Comparison of ENCODE assay signal across 9 mouse cellular contexts in genomic region chr10:20123401-20123800, GRCm38 (mm10). TPM values are rescaled to one million over a fixed set of nuclear protein-coding genes. Genes with fewer than 3 reads are reported as not detected.
DNase-seq lines count a peak whose midpoint lies in the region; ATAC-seq lines count a peak whose summit lies in the region.
"Had no signal": no experiment of that assay in that cellular context is flagged by ENCODE, and none has a peak within 500 bp of the region (broad histone marks: within the 10 kb centered on the region; RNA-seq: fewer than 3 reads in every experiment).

No protein-coding gene starts in this region.

- no peaks in the 10 kb centered on the region for H3K36me3 ChIP-seq in forebrain, embryonic 15.5 days
- no peaks in the 10 kb centered on the region for H3K36me3 ChIP-seq in forebrain, embryonic 11.5 days (ENCODE audit: control insufficient read depth, insufficient read depth, low read length)
- no peaks in the 10 kb centered on the region for H3K36me3 ChIP-seq in midbrain, embryonic 15.5 days (replicated peaks)
- H3K36me3 ChIP-seq: midbrain, embryonic 12.5 days had no signal

- ATAC-seq in forebrain, embryonic 15.5 days (replicated peaks) = 0 out of 2 replicates have a peak, but pooled peaks have one; percentile 12
- ATAC-seq in forebrain, embryonic 11.5 days (replicated peaks; ENCODE audit: low FRiP score) = no peak
- peak; percentile 63 for ATAC-seq in inflammation-experienced regulatory T-cells, adult 6 months
- ATAC-seq in midbrain, embryonic 15.5 days (replicated peaks) = peak; percentile 49; the same call in 1 of the 2 replicates

- H3K4me1 ChIP-seq in forebrain, embryonic 15.5 days = no peaks in the 10 kb centered on the region; the same call in 1 of the 2 replicates
- no peaks in the 10 kb centered on the region for H3K4me1 ChIP-seq in forebrain, embryonic 11.5 days (replicated peaks; ENCODE audit: control insufficient read depth, insufficient read depth, low read length)
- H3K4me1 ChIP-seq in midbrain, embryonic 15.5 days = no peaks in the 10 kb centered on the region

- no peaks in the 10 kb centered on the region for H3K9me3 ChIP-seq in forebrain, embryonic 15.5 days
- H3K9me3 ChIP-seq in forebrain, embryonic 11.5 days (ENCODE audit: control insufficient read depth, low read length) = no peaks in the 10 kb centered on the region
- H3K9me3 ChIP-seq in midbrain, embryonic 15.5 days = no peaks in the 10 kb centered on the region
- H3K9me3 ChIP-seq: midbrain, embryonic 12.5 days had no signal

- no peak overlapping the region for H3K4me3 ChIP-seq in forebrain, embryonic 15.5 days
- H3K4me3 ChIP-seq in forebrain, embryonic 11.5 days (ENCODE audit: low read depth, low read length) = no peak overlapping the region
- H3K4me3 ChIP-seq in midbrain, embryonic 15.5 days = no peak overlapping the region
- H3K4me3 ChIP-seq: midbrain, embryonic 12.5 days had no signal

- 41% methylated on average over 9 of the region's 9 CpGs for WGBS in forebrain, embryonic 15.5 days
- 60% methylated on average over 9 of the region's 9 CpGs for WGBS in forebrain, embryonic 11.5 days
- 48% methylated on average over 9 of the region's 9 CpGs for WGBS in midbrain, embryonic 15.5 days

- H3K27me3 ChIP-seq in forebrain, embryonic 15.5 days = no peaks in the 10 kb centered on the region
- H3K27me3 ChIP-seq in forebrain, embryonic 11.5 days (ENCODE audit: control insufficient read depth, insufficient read depth, low read length) = no peaks in the 10 kb centered on the region
- H3K27me3 ChIP-seq in midbrain, embryonic 15.5 days (replicated peaks) = no peaks in the 10 kb centered on the region

- intact Hi-C loops in left cerebral cortex, postnatal 4 days (cut with DNase I) = no loop called here

- peak overlapping the region; percentile 33; the same call in 1 of the 2 replicates for H3K27ac ChIP-seq in forebrain, embryonic 15.5 days (replicated peaks)
- H3K27ac ChIP-seq in forebrain, embryonic 11.5 days (ENCODE audit: low read depth, low read length) = no peak overlapping the region
- H3K27ac ChIP-seq in midbrain, embryonic 15.5 days = no peak overlapping the region
- H3K27ac ChIP-seq: midbrain, embryonic 12.5 days had no signal

- no peak overlapping the region for H3K4me2 ChIP-seq in forebrain, embryonic 15.5 days (replicated peaks)
- no peak overlapping the region for H3K4me2 ChIP-seq in forebrain, embryonic 11.5 days (ENCODE audit: low read depth, low read length, severe bottlenecking)
- no peak overlapping the region for H3K4me2 ChIP-seq in midbrain, embryonic 15.5 days
- H3K4me2 ChIP-seq: midbrain, embryonic 12.5 days had no signal

- H3K9ac ChIP-seq in forebrain, embryonic 15.5 days (replicated peaks) = 0 out of 2 replicates have a peak overlapping the region, but pooled peaks have one; percentile 4
- no peak overlapping the region for H3K9ac ChIP-seq in forebrain, embryonic 11.5 days (ENCODE audit: low read length)
- H3K9ac ChIP-seq in midbrain, embryonic 15.5 days = no peak overlapping the region
- H3K9ac ChIP-seq: midbrain, embryonic 12.5 days had no signal

- DNase-seq in forebrain, embryonic 11.5 days (ENCODE audit: low spot score) = no peak
- DNase-seq in urinary bladder, postnatal 14 days (ENCODE audit: low spot score) = peak; percentile 28
- no peak for DNase-seq in urinary bladder, postnatal 25 days (ENCODE audit: low spot score)
- DNase-seq in ovary, postnatal 10 days (ENCODE audit: low spot score) = no peak
- DNase-seq in left cerebral cortex, postnatal 4 days = no peak

RNA-seq across cellular contexts. Expression of gene Map7, which starts 24.9 kb away (rescaled TPM):
- 4.7 and 6.2 TPM in 2 replicates for polyA plus RNA-seq in forebrain, embryonic 15.5 days (2015; fragmentation: Nextera tagmentation; extraction: Ambion mirVana)
- polyA plus RNA-seq in forebrain, embryonic 11.5 days (2014; fragmentation: Nextera tagmentation; extraction: Ambion mirVana) = 8.0 and 8.2 TPM in 2 replicates
- polyA plus RNA-seq in inflammation-experienced regulatory T-cells, adult 6 months (2017; shearing (Covaris generic)) = 1 to 10 TPM; 2.0 to 6.1 (median 5.4) TPM
- polyA plus RNA-seq in midbrain, embryonic 15.5 days (2015; fragmentation: Nextera tagmentation; extraction: Ambion mirVana) = 6.6 and 7.7 TPM in 2 replicates
- 10 to 100 TPM; 12.6 to 19.4 TPM for total RNA-seq in left cerebral cortex, postnatal 4 days (2021)
